Comparison of ENCODE assay signal across 8 mouse cellular contexts in genomic region chr4:99235203-99235856, GRCm38 (mm10). TPM values are rescaled to one million over a fixed set of nuclear protein-coding genes. Genes with fewer than 3 reads are reported as not detected.
A peak's percentile ranks its signal among the peaks of the same experiment; 100 is the strongest.
DNase-seq lines count a peak whose midpoint lies in the region; ATAC-seq and TF ChIP-seq lines count a peak whose summit lies in the region.

No protein-coding gene starts in this region.

- DNase-seq in heart, adult 2 months = no peak
- DNase-seq in heart, adult 11 months = no peak
- peak; percentile 76 for DNase-seq in 3T3-L1 (ENCODE audit: low read depth, low spot score)
- peak; percentile 13 for DNase-seq in WW6 (ENCODE audit: low read depth, low spot score)
- peak; percentile 60 for DNase-seq in forelimb bud, embryonic 11.5 days (ENCODE audit: low read depth, low spot score)
- no peak for DNase-seq in spleen, adult 12 weeks (ENCODE audit: low spot score)
- no peak for DNase-seq in right cerebral cortex, postnatal 25 days

- H3K4me2 ChIP-seq in midbrain, embryonic 13.5 days (replicated peaks) = no peak overlapping the region

- no peak overlapping the region for H3K27ac ChIP-seq in heart, adult 2 months
- H3K27ac ChIP-seq in midbrain, embryonic 13.5 days = no peak overlapping the region

- H3K9me3 ChIP-seq in midbrain, embryonic 13.5 days = 0 out of 2 replicates have a peak, but pooled peaks cover 2% of the 10 kb centered on the region

- intact Hi-C loops in heart, adult 2 months (cut with DNase I) = no loop called here

- WGBS in heart, adult 2 months = 91% methylated on average over 8 of the region's 8 CpGs
- 93% methylated on average over 8 of the region's 8 CpGs for WGBS in midbrain, embryonic 13.5 days

- H3K79me2 ChIP-seq in heart, adult 2 months (replicated peaks; ENCODE audit: control insufficient read depth, insufficient read depth, low read length) = no peaks in the 10 kb centered on the region

- no peak for TF ChIP-seq POLR2A in heart, adult 2 months (IDR thresholded peaks at IDR 0.05; ENCODE audit: insufficient read depth, low read depth, low read length)

- H3K9ac ChIP-seq in heart, adult 2 months (ENCODE audit: low read depth, low read length) = no peak overlapping the region
- no peak overlapping the region for H3K9ac ChIP-seq in midbrain, embryonic 13.5 days (replicated peaks)

- H3K4me1 ChIP-seq in heart, adult 2 months (ENCODE audit: control insufficient read depth, insufficient read depth, low read length) = no peaks in the 10 kb centered on the region
- no peaks in the 10 kb centered on the region for H3K4me1 ChIP-seq in midbrain, embryonic 13.5 days (replicated peaks)

- H3K27me3 ChIP-seq in heart, adult 2 months (ENCODE audit: control insufficient read depth, insufficient read depth, low read length) = no peaks in the 10 kb centered on the region
- H3K27me3 ChIP-seq in midbrain, embryonic 13.5 days = no peaks in the 10 kb centered on the region

- H3K4me3 ChIP-seq in heart, adult 2 months = no peak overlapping the region
- no peak overlapping the region for H3K4me3 ChIP-seq in midbrain, embryonic 13.5 days (replicated peaks)

- ATAC-seq in midbrain, embryonic 13.5 days = peak; percentile 84

- H3K36me3 ChIP-seq in heart, adult 2 months (ENCODE audit: control insufficient read depth, insufficient read depth, low read length) = no peaks in the 10 kb centered on the region
- peaks cover 17% of the 10 kb centered on the region for H3K36me3 ChIP-seq in midbrain, embryonic 13.5 days

- TF ChIP-seq CTCF in heart, adult 2 months (IDR thresholded peaks at IDR 0.05) = peak; percentile 82

- TF ChIP-seq EP300 in heart, adult 2 months (IDR thresholded peaks at IDR 0.05; ENCODE audit: insufficient read depth, low read depth, low read length) = no peak

RNA-seq across cellular contexts. Expression of gene Atg4c, which starts 41.6 kb away (rescaled TPM):
- 1 to 10 TPM; 6.3 to 6.7 TPM for total RNA-seq in heart, adult 2 months (2021)
- polyA plus RNA-seq in heart, adult 2 months (2012; rRNA removed) = 1.8 and 3.8 TPM in 2 replicates
- 15.2 and 15.5 TPM in 2 replicates for polyA plus RNA-seq in midbrain, embryonic 13.5 days (2015; fragmentation: Nextera tagmentation; extraction: Ambion mirVana)

Comparison
In these comparisons a context has a peak if more than half of its experiments do, and no peak if none do; other contexts are left out.
1. DNase-seq: peak in 3T3-L1 (single experiment), WW6 (single experiment) and forelimb bud, embryonic 11.5 days (single experiment); none in heart, adult 2 months (0 of 2), heart, adult 11 months (single experiment), spleen, adult 12 weeks (single experiment) and right cerebral cortex, postnatal 25 days (single experiment).